In the genomic region with DNA sequence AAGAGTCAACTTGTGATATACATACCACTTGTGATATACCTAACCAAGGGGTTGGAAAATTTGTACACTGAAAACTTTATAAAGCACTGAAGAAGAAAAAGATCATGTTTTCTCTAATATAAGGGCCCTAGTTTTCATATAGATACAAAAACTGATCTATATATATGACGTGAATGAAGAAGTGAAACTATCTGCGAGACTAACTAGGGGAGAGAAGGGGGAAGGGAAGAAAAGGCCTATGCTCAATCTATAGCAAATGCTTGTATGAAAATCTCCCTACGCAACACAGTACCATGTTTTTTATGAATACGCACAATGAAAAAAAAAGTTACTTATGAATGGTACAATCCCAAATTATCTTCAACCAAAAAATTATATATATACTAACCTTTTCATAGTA, we compare ENCODE assay signal across 23 mouse cellular contexts. TPM values are rescaled to one million over a fixed set of nuclear protein-coding genes. Genes with fewer than 3 reads are reported as not detected.
DNase-seq lines count a peak whose midpoint lies in the region; ATAC-seq lines count a peak whose summit lies in the region.
"Had no signal": no experiment of that assay in that cellular context is flagged by ENCODE, and none has a peak within 500 bp of the region (broad histone marks: within the 10 kb centered on the region; RNA-seq: fewer than 3 reads in every experiment).

No protein-coding gene starts in this region.

- DNase-seq in A20 (ENCODE audit: low read depth, low spot score) (peak; percentile 16), MN1 (ENCODE audit: low spot score) (no peak)
- peak; percentile 53 for DNase-seq in splenic B cell, adult 2 months (ENCODE audit: low read depth, low spot score)
- no peak for DNase-seq in adrenal gland, adult 2 months
- no peak for DNase-seq in spleen, postnatal 14 days (ENCODE audit: low spot score in 2 of 2)
- DNase-seq: adrenal gland, adult 8-10 months; adrenal gland, postnatal 10 days; adrenal gland, postnatal 14 days; adrenal gland, postnatal 25 days; adrenal gland, postnatal 36 days; B cell, adult 2 months; cerebellum, adult 11 months; cerebellum, adult 11-12 months; cerebellum, adult 18-20 months; cerebellum, adult 2 months; cerebellum, adult 8-10 months had no signal

- peak; percentile 46; the same call in 1 of the 2 replicates for ATAC-seq in granulocyte monocyte progenitor cell, adult 5-6 weeks (replicated peaks; ENCODE audit: poor library complexity, severe bottlenecking)
- ATAC-seq in neutrophil, adult 5-6 weeks (ENCODE audit: extremely low read depth, insufficient number of reproducible peaks, low FRiP score, poor library complexity, severe bottlenecking), result peak; percentile 63; the same call in 1 of the 2 replicates
- ATAC-seq in erythroblast, adult 5-6 weeks (replicated peaks; ENCODE audit: low FRiP score, poor library complexity, severe bottlenecking), result no peak
- ATAC-seq: activated CD4-positive, CD25-positive, alpha-beta regulatory T cell, adult 4 months; CD4-positive, CD25-positive, alpha-beta regulatory T cell, adult 4 months; Patski had no signal

- no peaks in the 10 kb centered on the region for H3K36me3 ChIP-seq in splenic B cell, adult 2 months (ENCODE audit: control insufficient read depth, insufficient read depth, low read length, poor library complexity, severe bottlenecking)

- no peaks in the 10 kb centered on the region for H3K27me3 ChIP-seq in splenic B cell, adult 2 months (ENCODE audit: control insufficient read depth, insufficient read depth, low read length, poor library complexity, severe bottlenecking)
- H3K27me3 ChIP-seq: CH12.LX had no signal

RNA-seq across cellular contexts. Expression of a gene that starts 50.4 kb away (rescaled TPM):
- total RNA-seq in granulocyte monocyte progenitor cell, adult 5-6 weeks (2014; fragmentation: Nextera tagmentation), result 12.1 and 16.5 TPM in 2 replicates
- 7.0 and 7.1 TPM in 2 replicates for total RNA-seq in granulocyte monocyte progenitor cell, adult 5-6 weeks (2017)
- 19.0 and 22.9 TPM in 2 replicates for total RNA-seq in neutrophil, adult 5-6 weeks (2017)
- 4.6 and 7.5 TPM in 2 replicates for total RNA-seq in erythroblast, adult 5-6 weeks (2015; ENCODE audit: low replicate concordance)
- 4.0 and 8.9 TPM in 2 replicates for total RNA-seq in erythroblast, adult 5-6 weeks (2017; ENCODE audit: low replicate concordance)
- total RNA-seq in adrenal gland, adult 2 months (2021), result 1 to 10 TPM; 6.3 to 9.2 TPM
- 0.16 and 0.17 TPM in 2 replicates for polyA plus RNA-seq in adrenal gland, adult 2 months (2012; rRNA removed)

Comparison
In these comparisons a context has a peak if more than half of its experiments do, and no peak if none do; other contexts are left out.
1. DNase-seq: peak in A20 (single experiment) and splenic B cell, adult 2 months (single experiment); none in MN1 (single experiment), adrenal gland, adult 2 months (single experiment) and spleen, postnatal 14 days (0 of 2).